Mouse (Mus musculus) MEL (cell line): ENCODE results near the gene B830017H08Rik.

Source experiments
- CTCF ChIP-seq, 3 experiments: IDR thresholded peaks in 2 of 3; conservative IDR thresholded peaks in 1 of 3; 2 replicates each; pipeline ENCODE4 v1.5.1; 2011 to 2012; ENCODE audit warnings: low read length in 3 of 3, low read depth in 2 of 3, mild to moderate bottlenecking in 2 of 3, improper control_type of control experiment in 1 of 3, inconsistent platforms in 1 of 3, mixed read lengths in 1 of 3, moderate library complexity in 1 of 3; ENCODE audit not compliant: control insufficient read depth in 1 of 3, insufficient read depth in 1 of 3, poor library complexity in 1 of 3, severe bottlenecking in 1 of 3
- EP300 ChIP-seq, 2 experiments: IDR thresholded peaks; 2 replicates each; pipeline ENCODE4 v1.6.1; 2011; ENCODE audit warnings: improper control_type of control experiment in 2 of 2, low read length in 2 of 2, low read depth in 1 of 2, mild to moderate bottlenecking in 1 of 2
- ETS1 ChIP-seq: IDR thresholded peaks from 2 replicates; pipeline ENCODE4 v1.6.1; 2012; ENCODE audit warnings: low read depth, mild to moderate bottlenecking, inconsistent platforms, low read length, improper control_type of control experiment, moderate library complexity
- GATA1 ChIP-seq: IDR thresholded peaks from 2 replicates; pipeline ENCODE4 v1.6.1; 2011; ENCODE audit warnings: low read depth, low read length, improper control_type of control experiment
- MAFK ChIP-seq: IDR thresholded peaks from 2 replicates; pipeline ENCODE4 v1.6.1; 2011; ENCODE audit warnings: low read depth, mild to moderate bottlenecking, low read length, improper control_type of control experiment, borderline replicate concordance
- POLR2A ChIP-seq, 2 experiments: IDR thresholded peaks; 2 replicates each; pipeline ENCODE4 v1.6.1; 2011 to 2012; ENCODE audit warnings: low read length in 2 of 2, mild to moderate bottlenecking in 2 of 2, control low read depth in 1 of 2, improper control_type of control experiment in 1 of 2, low read depth in 1 of 2, moderate library complexity in 1 of 2; ENCODE audit not compliant: control insufficient read depth in 1 of 2, insufficient read depth in 1 of 2, poor library complexity in 1 of 2
- RCOR1 ChIP-seq: IDR thresholded peaks from 2 replicates; pipeline ENCODE4 v1.6.1; 2012; ENCODE audit warnings: low read depth, mild to moderate bottlenecking, inconsistent platforms, low read length, improper control_type of control experiment
- SMC3 ChIP-seq: IDR thresholded peaks from 2 replicates; pipeline ENCODE4 v1.6.1; 2011; ENCODE audit warnings: low read depth, low read length, improper control_type of control experiment
- UBTF ChIP-seq: IDR thresholded peaks from 2 replicates; pipeline ENCODE4 v1.6.1; 2012; ENCODE audit warnings: low read depth, mild to moderate bottlenecking, inconsistent platforms, low read length, improper control_type of control experiment, moderate library complexity, borderline replicate concordance; ENCODE audit not compliant: insufficient read depth
- USF1 ChIP-seq: IDR thresholded peaks from 2 replicates; pipeline ENCODE4 v1.6.1; 2014; ENCODE audit warnings: low read depth, mild to moderate bottlenecking, inconsistent platforms, low read length, improper control_type of control experiment, moderate library complexity
- ZC3H11A ChIP-seq: IDR thresholded peaks from 2 replicates; pipeline ENCODE4 v1.6.1; 2012; ENCODE audit warnings: low read depth, mild to moderate bottlenecking, inconsistent platforms, low read length, improper control_type of control experiment
- ZNF384 ChIP-seq: IDR thresholded peaks from 2 replicates; pipeline ENCODE4 v1.6.1; 2012; ENCODE audit warnings: low read depth, mild to moderate bottlenecking, inconsistent platforms, low read length, improper control_type of control experiment

DNA sequence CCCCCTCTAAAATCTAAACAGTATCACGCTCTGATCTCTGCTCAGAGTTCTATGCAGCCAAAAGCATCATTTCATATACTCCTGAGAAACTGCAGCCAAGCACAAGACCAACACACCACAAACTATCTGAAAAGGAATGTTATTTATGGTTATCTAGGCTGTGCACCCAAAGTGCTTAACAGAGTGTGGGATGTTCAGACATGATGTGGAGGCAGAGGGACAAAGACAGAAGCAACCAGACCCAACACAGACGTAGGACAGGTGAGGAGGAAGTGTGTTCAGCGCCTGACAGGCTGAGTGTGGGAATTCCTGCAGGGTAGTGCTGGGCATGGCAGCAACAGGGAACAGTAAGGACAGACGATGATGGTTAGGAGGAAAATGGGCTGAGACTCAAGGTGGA, 46.6 kb downstream of the B830017H08Rik start:
- TF ChIP-seq USF1 (no peak), CTCF (IDR thresholded peaks at IDR 0.05 in 2 of 3, conservative IDR thresholded peaks at IDR 0.05 in 1 of 3; ENCODE audit: control insufficient read depth in 1 of 3, insufficient read depth in 1 of 3, low read depth in 2 of 3, low read length in 3 of 3, poor library complexity in 1 of 3, severe bottlenecking in 1 of 3) (no peak), POLR2A (IDR thresholded peaks at IDR 0.05; ENCODE audit: control insufficient read depth in 1 of 2, insufficient read depth in 1 of 2, low read depth in 1 of 2, low read length in 2 of 2, poor library complexity in 1 of 2) (no peak), GATA1 (no peak), ZC3H11A (no peak), EP300 (IDR thresholded peaks at IDR 0.05; ENCODE audit: low read depth in 1 of 2, low read length in 2 of 2) (no peak), MAFK (no peak), RCOR1 (no peak), ETS1 (no peak), UBTF (no peak), ZNF384 (no peak), SMC3 (no peak)
